Mouse (Mus musculus) v-Abl transformed pro-B cells (cell line): ENCODE results near the gene Kazald1.

Experiments used
- in situ Hi-C, 2 experiments: fragments of 400-800 bp; cut with MboI; formaldehyde crosslinking; loops; one replicate each; pipeline ENCODE4 v1.15.1; 2025; ENCODE audit not compliant: unreplicated experiment in 2 of 2

Gene Kazald1

GRCm38 (mm10) chr19:45075323-45076035 lies 438 bp downstream of the Kazald1 start:
- in situ Hi-C loops = loop anchor here in 1 of 2 experiments (10.0 kb wide), 1 partner anchor 89 kb away; no protein-coding TSS in a partner anchor

GRCm38 (mm10) chr19:45076036-45076575 lies 1.1 kb downstream of the Kazald1 start:
- in situ Hi-C loops = loop anchor here in 1 of 2 experiments (10.0 kb wide), 1 partner anchor 89 kb away; no protein-coding TSS in a partner anchor

GRCm38 (mm10) chr19:45076586-45077510 lies 1.8 kb downstream of the Kazald1 start:
- in situ Hi-C loops = loop anchor here in 1 of 2 experiments (10.0 kb wide), 1 partner anchor 88 kb away; no protein-coding TSS in a partner anchor

GRCm38 (mm10) chr19:45077742-45078645 lies 3.0 kb downstream of the Kazald1 start:
- in situ Hi-C loops = loop anchor here in 1 of 2 experiments (10.0 kb wide), 1 partner anchor 87 kb away; no protein-coding TSS in a partner anchor

GRCm38 (mm10) chr19:45078971-45079764 lies 4.1 kb downstream of the Kazald1 start:
- in situ Hi-C loops = loop anchor here in 1 of 2 experiments (10.0 kb wide), 1 partner anchor 86 kb away; no protein-coding TSS in a partner anchor

- in situ Hi-C loops = loop anchor here in 1 of 2 experiments (10.0 kb wide), 1 partner anchor 85 kb away; no protein-coding TSS in a partner anchor
Observed at GRCm38 (mm10) chr19:45079769-45080515, 4.9 kb downstream of the Kazald1 start.

GRCm38 (mm10) chr19:45080711-45081110 lies 5.7 kb downstream of the Kazald1 start:
- in situ Hi-C loops = no loop called here

- in situ Hi-C loops = no loop called here
Observed at GRCm38 (mm10) chr19:45081279-45081678, 6.2 kb downstream of the Kazald1 start.

- in situ Hi-C loops = no loop called here
Observed at GRCm38 (mm10) chr19:45081841-45082550, 7.0 kb downstream of the Kazald1 start.

- in situ Hi-C loops = no loop called here
Observed at GRCm38 (mm10) chr19:45097868-45098267, 22.8 kb downstream of the Kazald1 start.

- in situ Hi-C loops = no loop called here
Observed at GRCm38 (mm10) chr19:45100486-45101270, 25.6 kb downstream of the Kazald1 start.

GRCm38 (mm10) chr19:45105591-45105990 lies 30.6 kb downstream of the Kazald1 start:
- in situ Hi-C loops = no loop called here

GRCm38 (mm10) chr19:45106689-45107088 lies 31.6 kb downstream of the Kazald1 start:
- in situ Hi-C loops = no loop called here

GRCm38 (mm10) chr19:45110681-45111080 lies 35.6 kb downstream of the Kazald1 start:
- in situ Hi-C loops = no loop called here

GRCm38 (mm10) chr19:45112444-45112843 lies 37.4 kb downstream of the Kazald1 start:
- in situ Hi-C loops = no loop called here

GRCm38 (mm10) chr19:45113791-45114460 lies 38.9 kb downstream of the Kazald1 start:
- in situ Hi-C loops = no loop called here
